Mouse (Mus musculus): Measurements from ENCODE around the gene Fat2.

Fat2 gene

GRCm38 (mm10) chr11:55336101-55336891 lies at the start of gene Fat2:
Gene Fat2, minus strand, starts transcription at chr11:55336564.
- DNase-seq = no peak

- no peak for DNase-seq
Observed at GRCm38 (mm10) chr11:55383463-55384045, 47.2 kb upstream of the Fat2 start.

- no peak for DNase-seq
Observed at GRCm38 (mm10) chr11:55380908-55381307, 44.5 kb upstream of the Fat2 start.

- peak; percentile 89 for DNase-seq
Observed at GRCm38 (mm10) chr11:55378371-55378770, 42.0 kb upstream of the Fat2 start.

GRCm38 (mm10) chr11:55373838-55374237 lies 37.5 kb upstream of the Fat2 start:
- DNase-seq = no peak

GRCm38 (mm10) chr11:55373373-55373772 lies 37.0 kb upstream of the Fat2 start:
- DNase-seq = no peak

- no peak for DNase-seq
Observed at GRCm38 (mm10) chr11:55372001-55372400, 35.6 kb upstream of the Fat2 start.

GRCm38 (mm10) chr11:55369093-55369471 lies 32.7 kb upstream of the Fat2 start:
- DNase-seq = peak; percentile 72

- no peak for DNase-seq
Observed at GRCm38 (mm10) chr11:55368388-55369092, 32.2 kb upstream of the Fat2 start.

- peak; percentile 29 for DNase-seq
Observed at GRCm38 (mm10) chr11:55367783-55368182, 31.4 kb upstream of the Fat2 start.

GRCm38 (mm10) chr11:55365840-55366239 lies 29.5 kb upstream of the Fat2 start:
- DNase-seq = no peak

GRCm38 (mm10) chr11:55365242-55365641 lies 28.9 kb upstream of the Fat2 start:
- DNase-seq = no peak

GRCm38 (mm10) chr11:55364662-55365061 lies 28.3 kb upstream of the Fat2 start:
- DNase-seq = no peak

- peak; percentile 25 for DNase-seq
Observed at GRCm38 (mm10) chr11:55358094-55358783, 21.9 kb upstream of the Fat2 start.

GRCm38 (mm10) chr11:55356846-55357245 lies 20.5 kb upstream of the Fat2 start:
- DNase-seq = no peak

GRCm38 (mm10) chr11:55341961-55342371 lies 5.6 kb upstream of the Fat2 start:
- DNase-seq = peak; percentile 34

GRCm38 (mm10) chr11:55340789-55341188 lies 4.4 kb upstream of the Fat2 start:
- no peak for DNase-seq

- DNase-seq = no peak
Observed at GRCm38 (mm10) chr11:55337032-55337769, 837 bp upstream of the Fat2 start.

- DNase-seq = no peak
Observed at GRCm38 (mm10) chr11:55335314-55336076, 869 bp downstream of the Fat2 start.

GRCm38 (mm10) chr11:55334545-55334944 lies 1.8 kb downstream of the Fat2 start:
- no peak for DNase-seq

GRCm38 (mm10) chr11:55334063-55334462 lies 2.3 kb downstream of the Fat2 start:
- no peak for DNase-seq

Measured in lung, postnatal 10 days (tissue).